Mouse (Mus musculus) urinary bladder, postnatal 36 days (tissue): ENCODE measurements at regions not wholly inside any gene's neighbourhood (a gene's known extent, or its start where the extent isn't known, plus 50 kb on each side); places are given as distances from the start of the nearest gene placed in this dataset.
"Not testable (repeated sequence)": the region's sequence is repeated elsewhere in the genome, so short reads cannot be mapped to it uniquely, and the experiment has no call there.

Source experiments
- DNase-seq, 2 experiments: peaks; one replicate each; pipeline ENCODE4 v3.0.0; 2022; ENCODE audit warnings: low spot score in 2 of 2, mixed read lengths in 1 of 2

- DNase-seq = no peak
Observed at GRCm38 (mm10) chr6:61042667-61043523, 118.1 kb downstream of the Mmrn1 start.

GRCm38 (mm10) chr6:61043524-61044450, 119.0 kb downstream of the Mmrn1 start:
- DNase-seq = no peak

- DNase-seq = not testable (repeated sequence)
Observed at GRCm38 (mm10) chr6:61047667-61048066, 122.9 kb downstream of the Mmrn1 start.

- DNase-seq = peak; percentile 1 to 3
Observed at GRCm38 (mm10) chr6:61063129-61063528, 117.0 kb upstream of the Ccser1 start.

- no peak for DNase-seq
Observed at GRCm38 (mm10) chr6:61065769-61066168, 114.4 kb upstream of the Ccser1 start.

- no peak for DNase-seq
Observed at GRCm38 (mm10) chr6:61066501-61067282, 113.4 kb upstream of the Ccser1 start.

GRCm38 (mm10) chr6:61067355-61068116, 112.6 kb upstream of the Ccser1 start:
- DNase-seq = no peak

- no peak for DNase-seq
Observed at GRCm38 (mm10) chr6:61068117-61068489, 112.0 kb upstream of the Ccser1 start.

GRCm38 (mm10) chr6:61073267-61073666, 106.9 kb upstream of the Ccser1 start:
- DNase-seq = no peak

GRCm38 (mm10) chr6:61073794-61074193, 106.3 kb upstream of the Ccser1 start:
- no peak for DNase-seq

GRCm38 (mm10) chr6:61074700-61075099, 105.4 kb upstream of the Ccser1 start:
- no peak for DNase-seq

GRCm38 (mm10) chr6:61078559-61078958, 101.6 kb upstream of the Ccser1 start:
- no peak for DNase-seq

GRCm38 (mm10) chr6:61080661-61081060, 99.5 kb upstream of the Ccser1 start:
- no peak for DNase-seq

- DNase-seq = no peak
Observed at GRCm38 (mm10) chr6:61083346-61083745, 96.8 kb upstream of the Ccser1 start.

GRCm38 (mm10) chr6:61099348-61099981, 80.7 kb upstream of the Ccser1 start:
- DNase-seq = no peak

- no peak for DNase-seq
Observed at GRCm38 (mm10) chr6:61099982-61100365, 80.2 kb upstream of the Ccser1 start.

- no peak for DNase-seq
Observed at GRCm38 (mm10) chr6:61101972-61102371, 78.2 kb upstream of the Ccser1 start.

GRCm38 (mm10) chr6:61103459-61104234, 76.5 kb upstream of the Ccser1 start:
- no peak for DNase-seq

GRCm38 (mm10) chr6:61115250-61115649, 64.9 kb upstream of the Ccser1 start:
- DNase-seq = no peak

GRCm38 (mm10) chr6:61119590-61119989, 60.5 kb upstream of the Ccser1 start:
- DNase-seq = no peak
